Mouse (Mus musculus): ENCODE data around the gene Gm42791.

The Gm42791 gene

DNA sequence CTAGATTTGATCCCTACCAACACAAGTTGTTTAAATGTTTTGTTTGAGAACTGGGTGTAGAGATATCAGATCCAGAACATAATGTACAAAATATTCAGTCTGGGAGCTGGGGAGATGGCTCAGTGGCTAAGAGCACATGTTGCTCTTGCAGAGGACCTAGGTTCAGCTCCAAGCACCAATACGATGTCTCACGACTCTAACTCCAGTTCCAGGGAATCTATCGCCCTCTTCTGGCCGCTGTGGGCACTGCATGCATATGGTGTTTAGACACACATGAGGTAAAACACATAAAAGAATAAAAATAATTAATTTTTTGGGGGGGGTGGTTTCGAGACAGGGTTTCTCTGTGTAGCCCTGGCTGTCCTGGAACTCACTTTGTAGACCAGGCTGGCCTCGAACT lies 42.5 kb downstream of the Gm42791 start:
- peak; percentile 59 for DNase-seq (ENCODE audit: low spot score)

DNA sequence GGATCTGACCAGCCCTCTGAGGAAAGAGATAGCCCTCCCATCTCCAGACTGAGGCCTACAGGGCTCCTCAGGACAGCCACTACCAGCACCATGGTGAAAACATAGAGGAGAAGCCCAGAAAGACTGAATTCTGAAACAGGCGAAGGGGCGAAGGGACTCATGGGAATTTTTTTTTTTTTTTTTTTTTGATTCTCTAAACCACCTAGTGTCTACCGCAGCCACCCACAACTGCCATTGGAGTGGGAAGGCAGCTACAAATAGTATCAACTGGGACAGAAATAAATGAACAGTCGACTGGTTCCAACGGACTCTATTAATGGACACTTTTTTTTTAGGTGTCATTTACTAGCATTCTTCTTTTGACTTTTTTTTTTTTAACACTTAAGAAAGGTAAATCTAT lies 43.6 kb downstream of the Gm42791 start:
- no peak for DNase-seq (ENCODE audit: low spot score)

DNA sequence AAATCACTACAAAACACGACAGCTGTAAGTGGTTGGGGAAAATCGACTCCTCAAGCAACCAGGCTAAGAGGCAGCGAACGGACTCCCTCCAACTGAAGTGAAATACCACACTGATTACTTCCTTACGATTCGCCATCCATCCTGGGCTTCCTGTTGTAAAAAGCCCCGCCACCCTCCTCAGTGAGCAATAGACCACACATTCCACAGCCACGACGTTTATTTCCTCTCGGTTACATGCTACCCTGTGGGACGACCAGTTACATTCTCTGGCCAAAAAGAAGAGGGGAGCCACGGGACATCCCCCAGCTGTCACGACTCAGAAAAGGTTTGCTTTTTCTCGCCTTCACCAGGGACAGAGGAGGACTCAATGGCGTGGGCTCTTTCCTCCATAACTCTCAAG lies 44.9 kb downstream of the Gm42791 start:
- no peak for DNase-seq (ENCODE audit: low spot score)

DNA sequence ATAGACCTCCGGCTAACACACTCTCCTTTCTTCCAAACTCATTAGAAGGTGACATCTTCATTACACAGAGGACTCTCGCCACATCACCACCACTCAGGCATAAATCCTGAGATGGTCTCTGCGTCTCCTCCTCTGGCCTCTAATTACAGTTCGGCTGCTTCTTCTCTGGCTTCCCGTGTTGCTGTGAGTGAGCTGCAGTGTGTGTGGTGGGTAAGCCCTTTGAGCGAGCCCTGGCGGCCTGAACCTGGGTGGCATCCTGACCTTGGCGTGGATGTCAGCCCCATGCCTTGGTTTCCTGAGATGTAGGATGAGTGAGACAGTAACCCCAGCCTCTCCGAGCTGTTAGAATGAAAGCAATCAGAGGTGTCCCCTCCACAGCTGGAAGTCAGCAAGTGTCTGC lies 46.4 kb downstream of the Gm42791 start:
- no peak for DNase-seq (ENCODE audit: low spot score)

DNA sequence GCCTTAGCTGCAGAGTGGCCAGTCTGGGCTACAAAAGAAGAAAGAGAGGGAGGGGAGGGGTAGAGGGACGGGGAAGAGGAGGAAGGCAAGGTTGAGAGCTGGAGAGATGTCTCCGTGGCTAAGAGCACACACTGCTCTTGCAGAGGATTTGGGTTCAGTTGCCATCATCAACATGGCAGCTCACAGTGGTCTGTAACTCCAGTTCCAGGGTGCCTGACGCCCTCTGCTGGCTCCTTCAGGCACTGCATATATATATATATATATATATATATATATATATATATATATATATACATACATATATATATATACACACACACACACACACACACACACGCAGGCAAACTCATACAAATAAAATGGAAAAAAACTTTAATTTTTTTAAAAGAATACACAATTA lies 47.5 kb downstream of the Gm42791 start:
- DNase-seq (ENCODE audit: low spot score) = no peak

DNA sequence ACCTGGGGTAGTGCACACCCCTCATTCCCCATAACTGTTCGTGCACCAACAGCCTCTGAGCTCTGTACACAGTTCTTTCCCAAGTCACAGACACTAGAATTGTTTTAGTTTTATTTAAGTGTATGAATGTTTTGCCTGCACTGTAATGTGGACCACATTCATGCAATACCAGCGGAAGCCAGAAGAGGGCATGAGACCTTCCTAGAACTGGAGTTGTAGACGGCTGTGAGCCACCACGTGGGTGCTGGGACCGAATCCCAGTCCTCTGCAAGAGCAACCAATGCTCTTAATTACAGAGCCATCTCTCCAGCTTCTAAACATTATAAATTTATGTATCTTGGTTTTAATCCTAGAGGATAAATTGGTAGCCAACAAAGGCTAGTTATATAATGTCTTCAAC lies 48.2 kb downstream of the Gm42791 start:
- peak; percentile 21 for DNase-seq (ENCODE audit: low spot score)

DNA sequence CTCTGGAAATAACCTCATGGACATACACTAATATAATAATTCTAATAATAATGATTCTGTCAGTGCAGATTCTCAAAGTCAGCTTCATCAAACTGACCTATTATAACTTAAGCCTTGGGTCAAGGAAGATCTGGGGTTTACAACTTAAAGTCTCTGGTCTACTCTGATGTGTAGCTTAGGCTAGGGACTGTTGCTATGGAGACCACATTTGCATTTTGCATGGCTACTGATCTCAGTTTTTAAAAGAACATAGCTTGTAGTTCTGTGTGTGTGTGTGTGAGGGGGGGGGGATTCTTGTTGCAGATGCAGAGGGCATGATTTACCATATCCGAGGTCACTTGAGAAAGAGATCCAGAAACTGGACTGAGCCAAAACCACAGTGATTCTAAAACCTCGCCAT lies 49.2 kb downstream of the Gm42791 start:
- no peak for DNase-seq (ENCODE audit: low spot score)

DNA sequence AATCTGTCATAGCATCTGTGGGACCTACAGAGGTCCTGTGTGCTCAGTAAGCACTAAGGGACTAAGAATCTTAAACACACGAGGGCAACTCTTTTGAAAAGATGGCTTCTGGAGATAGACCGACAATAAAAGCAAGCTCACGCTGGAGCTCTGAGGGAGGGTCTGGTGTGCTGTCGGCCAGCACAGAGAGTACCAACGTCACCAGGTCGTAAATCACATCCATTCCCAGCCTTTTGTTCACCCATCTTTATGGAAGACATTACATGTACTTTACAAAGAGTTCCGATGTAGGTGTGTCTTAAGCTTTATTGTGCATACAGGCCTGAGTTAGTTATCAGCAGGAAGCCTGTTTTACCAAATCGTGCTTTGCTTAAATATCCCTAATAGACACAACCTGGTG lies 50.9 kb downstream of the Gm42791 start:
- no peak for DNase-seq (ENCODE audit: low spot score)

DNA sequence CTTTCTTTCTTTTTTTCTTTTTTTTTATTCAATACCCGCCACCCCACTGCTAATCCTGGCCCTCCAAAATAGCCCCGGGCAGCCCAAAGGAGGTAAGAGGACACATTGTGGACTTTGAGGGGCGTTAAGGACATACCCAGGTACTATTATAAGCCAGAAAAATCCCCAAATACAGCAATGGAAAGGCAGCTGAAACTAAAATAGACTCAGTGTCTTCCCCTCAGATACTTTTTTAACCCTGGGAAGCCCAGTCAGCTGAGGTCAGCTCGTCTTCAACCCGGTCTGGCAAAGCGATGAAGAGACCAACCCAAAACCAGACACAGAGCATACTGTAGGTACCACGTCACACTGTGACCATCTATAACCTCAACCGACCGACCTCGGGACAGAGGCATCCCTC lies 51.5 kb downstream of the Gm42791 start:
- DNase-seq (ENCODE audit: low spot score) = no peak

DNA sequence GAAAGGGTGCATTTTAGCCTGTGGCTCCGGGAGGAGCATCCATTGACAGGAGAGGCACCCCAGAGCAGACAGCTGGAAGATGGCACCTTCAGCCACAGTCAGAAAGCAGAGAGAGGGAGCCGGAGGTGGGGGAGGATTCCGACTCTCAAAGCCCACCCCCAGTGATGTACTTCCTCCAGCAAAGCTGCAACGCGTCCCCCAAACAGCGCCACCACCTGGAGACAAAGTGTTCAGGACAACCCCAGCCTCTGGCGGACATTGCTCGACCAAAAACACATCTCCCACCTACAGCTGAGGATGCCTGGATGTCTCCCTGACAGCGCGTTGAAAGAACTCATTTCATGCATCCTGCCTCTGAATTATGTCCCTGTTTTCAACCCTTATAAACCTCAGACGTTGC lies 52.0 kb downstream of the Gm42791 start:
- no peak for DNase-seq (ENCODE audit: low spot score)

DNA sequence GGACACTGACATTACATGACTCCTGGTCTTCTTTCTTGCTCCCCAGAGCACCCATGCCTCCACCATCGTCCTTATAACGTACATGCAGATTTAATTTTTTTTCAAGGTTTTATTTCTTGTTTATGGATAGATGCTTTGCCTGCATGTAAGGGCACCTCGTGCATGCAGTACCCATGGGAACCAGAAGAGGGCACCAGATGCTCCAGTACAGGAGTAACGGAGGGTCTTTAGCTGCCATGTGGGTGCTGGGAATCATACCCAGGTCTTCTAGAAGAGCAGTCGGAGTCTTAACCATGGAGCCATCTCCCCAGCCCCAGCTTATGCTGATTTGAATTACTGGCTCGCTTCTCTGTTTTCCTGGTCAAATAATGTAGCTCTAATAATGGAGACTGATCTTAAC lies 52.6 kb downstream of the Gm42791 start:
- DNase-seq (ENCODE audit: low spot score) = no peak

DNA sequence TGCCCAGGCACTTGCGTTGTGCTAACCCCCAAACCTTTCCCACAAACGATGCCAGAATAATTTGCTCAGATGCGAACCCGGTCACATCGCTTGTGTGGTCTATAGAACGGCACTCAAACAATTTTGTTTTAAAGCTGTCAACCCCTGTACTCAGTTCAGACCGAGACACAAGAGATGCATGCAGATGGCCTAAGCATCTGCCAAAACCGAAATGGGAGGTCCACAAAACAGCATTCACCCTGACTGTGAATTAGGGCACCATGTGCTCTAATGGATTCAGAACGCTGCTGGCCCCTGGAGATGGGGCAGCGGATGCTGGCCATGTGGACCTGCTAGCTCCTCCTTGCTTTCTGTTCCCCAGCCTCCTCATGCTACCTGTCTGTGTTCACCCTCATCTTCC lies 53.1 kb downstream of the Gm42791 start:
- no peak for DNase-seq (ENCODE audit: low spot score)

DNA sequence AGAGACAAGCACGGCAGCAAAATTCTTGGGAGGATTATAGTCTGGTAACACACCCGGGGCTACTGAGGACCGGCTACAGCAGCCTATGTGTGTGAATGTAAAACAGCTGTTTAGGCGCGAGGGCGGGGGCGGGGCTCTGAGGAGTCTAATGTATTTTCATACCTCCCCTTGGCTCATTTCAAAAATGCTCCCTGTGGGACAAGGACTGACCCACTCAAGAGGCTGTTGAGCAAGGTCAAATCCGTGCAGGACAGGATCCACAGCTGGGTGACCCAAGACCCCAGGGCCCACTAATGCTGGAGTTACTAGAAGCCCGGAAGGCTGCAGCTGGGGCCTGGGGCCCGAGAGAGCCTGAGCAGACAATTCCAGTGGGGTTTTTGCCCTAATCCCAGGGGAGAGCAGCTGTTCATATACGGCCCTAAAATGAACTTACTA lies 55.0 kb downstream of the Gm42791 start:
- no peak for DNase-seq (ENCODE audit: low spot score)

DNA sequence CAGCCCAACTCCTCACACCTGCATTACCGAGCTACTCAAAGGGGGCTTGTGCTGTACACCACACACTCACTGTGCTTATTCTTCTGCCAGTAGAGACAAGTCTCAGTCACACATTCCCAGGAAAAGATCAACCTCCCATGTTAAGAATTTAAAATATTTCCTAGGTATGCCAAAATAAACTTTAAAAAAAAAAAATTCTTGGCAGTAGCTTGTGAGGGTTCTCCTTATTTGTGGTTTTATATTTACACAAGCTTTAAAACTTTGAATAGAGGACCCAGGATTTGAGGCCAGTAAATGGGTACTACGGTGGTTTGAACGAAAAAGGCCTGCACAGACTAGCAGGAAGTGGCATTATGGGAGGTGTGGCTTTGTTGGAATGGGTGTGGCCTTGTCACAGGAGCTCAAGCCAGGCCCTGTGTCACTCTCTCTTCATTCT lies 58.4 kb downstream of the Gm42791 start:
- DNase-seq (ENCODE audit: low spot score) = no peak

DNA sequence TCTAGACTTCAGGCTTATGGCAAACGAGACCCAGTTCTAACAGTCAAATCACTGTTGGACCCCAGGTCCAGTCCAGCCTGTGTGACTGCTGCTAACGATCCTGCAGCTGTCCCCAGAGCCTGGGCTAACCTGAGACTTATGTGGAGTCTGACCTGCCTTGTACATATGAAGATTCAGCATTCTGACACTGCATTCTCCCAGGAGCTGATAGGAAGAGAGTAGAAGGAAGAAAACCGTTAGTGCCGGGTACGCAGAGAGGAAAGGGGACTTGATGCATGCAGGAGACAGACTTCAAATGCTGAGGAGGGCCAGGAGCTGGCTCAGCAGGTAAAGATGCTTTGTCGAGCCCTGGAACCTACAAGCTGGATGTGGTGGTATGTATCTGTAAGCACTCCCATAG lies 59.1 kb downstream of the Gm42791 start:
- DNase-seq (ENCODE audit: low spot score) = no peak

DNA sequence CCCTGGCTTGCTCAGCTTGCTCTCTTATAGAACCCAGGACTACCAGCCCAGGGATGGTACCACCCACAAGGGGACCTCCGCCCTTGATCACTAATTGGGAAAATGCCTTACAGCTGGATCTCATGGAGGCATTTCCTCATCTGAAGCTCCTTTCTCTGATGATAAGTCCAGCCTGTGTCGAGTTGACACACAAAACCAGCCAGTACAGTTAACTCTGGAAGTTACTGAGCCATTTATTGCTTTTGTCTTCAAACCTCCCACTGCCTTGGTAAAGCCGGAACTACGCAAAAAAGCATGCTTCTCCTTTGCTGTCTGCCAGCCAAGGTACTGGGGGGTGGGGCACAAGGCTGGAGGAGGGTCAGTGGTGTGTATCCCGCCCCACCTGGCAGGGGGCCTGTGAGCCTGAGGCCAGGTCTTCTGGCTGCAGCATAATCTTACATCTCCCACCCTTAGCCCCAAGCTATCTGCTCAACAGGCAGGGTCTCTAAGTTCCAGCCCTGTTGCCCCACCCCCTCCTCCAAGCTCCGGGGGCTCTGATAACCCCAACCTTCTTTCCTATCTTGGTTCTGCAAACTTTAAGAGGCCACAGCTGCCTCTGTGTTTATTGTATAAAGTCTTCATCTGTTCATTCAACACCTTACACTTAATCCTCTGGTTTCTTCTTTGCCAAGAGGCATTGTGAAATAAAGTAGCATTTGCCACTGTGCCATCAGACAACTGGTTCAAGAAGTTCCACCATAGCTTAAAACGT lies 59.7 kb downstream of the Gm42791 start:
- no peak for DNase-seq (ENCODE audit: low spot score)

DNA sequence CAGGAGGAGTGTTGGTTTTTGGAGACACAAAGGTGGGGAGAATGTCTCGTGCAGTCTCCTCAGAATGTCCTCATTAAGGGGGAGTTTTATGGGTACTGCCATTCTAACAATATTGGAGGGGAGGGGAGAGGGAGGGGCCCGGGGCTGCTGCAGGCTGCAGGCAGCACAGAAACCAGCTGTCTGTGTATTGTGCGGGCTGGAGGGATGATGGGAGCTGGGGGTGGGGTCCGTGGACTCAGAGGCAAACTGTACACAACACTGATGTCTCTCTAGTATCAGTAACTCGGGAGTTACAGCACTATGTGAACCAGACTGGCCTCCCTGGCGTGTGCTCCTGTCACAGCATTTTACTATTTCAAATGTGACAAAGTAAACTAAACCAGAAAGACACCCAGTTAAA lies 60.5 kb downstream of the Gm42791 start:
- no peak for DNase-seq (ENCODE audit: low spot score)

DNA sequence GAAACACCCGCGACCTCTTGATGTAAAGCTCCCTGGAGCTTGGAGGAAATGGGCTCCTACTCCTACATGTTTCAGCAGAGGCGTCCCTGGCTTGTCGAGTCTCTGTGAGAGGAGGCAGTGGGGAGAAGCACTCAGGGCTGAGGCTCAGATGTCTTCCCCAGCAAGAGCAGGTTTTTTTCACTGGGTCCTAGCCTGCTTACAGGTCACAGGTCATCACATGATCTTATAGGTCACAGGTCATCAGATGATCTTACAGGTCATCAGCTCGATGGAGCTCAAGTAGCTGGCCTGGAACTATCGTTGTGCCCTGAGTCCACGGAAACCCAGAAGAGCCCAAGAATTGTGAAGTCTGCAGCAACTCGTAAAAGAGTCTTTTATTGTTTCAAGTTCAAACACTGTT lies 61.2 kb downstream of the Gm42791 start:
- no peak for DNase-seq (ENCODE audit: low spot score)

DNA sequence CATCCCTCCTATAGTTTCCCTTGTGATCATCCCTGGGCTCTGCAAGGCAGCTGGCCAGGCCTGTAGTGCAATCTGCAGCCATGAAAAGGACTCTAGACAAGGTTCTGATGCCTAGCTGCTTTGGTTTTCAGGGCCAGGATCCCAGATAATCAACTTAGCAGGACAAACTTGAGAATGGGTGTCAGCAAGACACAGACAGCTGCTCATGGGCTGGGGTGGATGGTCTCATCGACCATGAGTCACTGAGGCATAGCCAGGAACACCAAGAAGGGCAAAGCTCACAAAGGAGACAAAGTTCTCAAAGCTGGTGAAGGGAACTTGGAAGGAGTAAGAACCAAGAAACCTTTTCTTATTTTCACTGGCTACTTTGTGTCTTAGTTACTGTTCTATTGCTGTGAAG lies 63.6 kb downstream of the Gm42791 start:
- DNase-seq (ENCODE audit: low spot score) = no peak

DNA sequence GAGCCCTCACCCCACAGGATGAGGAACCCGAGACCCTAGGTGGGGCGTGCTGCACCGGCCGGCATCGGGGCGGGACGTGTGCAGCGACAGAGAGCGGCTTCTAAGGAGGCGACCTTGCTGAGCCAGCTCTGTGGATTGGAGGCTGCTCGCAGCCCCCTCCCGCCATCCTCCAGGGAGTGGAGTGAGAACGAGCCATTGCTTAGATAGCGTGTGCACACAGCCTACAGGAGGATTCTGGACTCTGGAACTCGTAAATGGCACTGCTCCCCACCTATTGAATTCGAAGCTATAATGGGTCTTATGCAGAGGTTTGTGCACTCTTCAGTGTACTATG lies 65.9 kb downstream of the Gm42791 start, which contains the start of gene Katnal1:
Gene Katnal1, minus strand, starts transcription at position 205 of the 334 bp plus-strand sequence.
- no peak for DNase-seq (ENCODE audit: low spot score)

DNA sequence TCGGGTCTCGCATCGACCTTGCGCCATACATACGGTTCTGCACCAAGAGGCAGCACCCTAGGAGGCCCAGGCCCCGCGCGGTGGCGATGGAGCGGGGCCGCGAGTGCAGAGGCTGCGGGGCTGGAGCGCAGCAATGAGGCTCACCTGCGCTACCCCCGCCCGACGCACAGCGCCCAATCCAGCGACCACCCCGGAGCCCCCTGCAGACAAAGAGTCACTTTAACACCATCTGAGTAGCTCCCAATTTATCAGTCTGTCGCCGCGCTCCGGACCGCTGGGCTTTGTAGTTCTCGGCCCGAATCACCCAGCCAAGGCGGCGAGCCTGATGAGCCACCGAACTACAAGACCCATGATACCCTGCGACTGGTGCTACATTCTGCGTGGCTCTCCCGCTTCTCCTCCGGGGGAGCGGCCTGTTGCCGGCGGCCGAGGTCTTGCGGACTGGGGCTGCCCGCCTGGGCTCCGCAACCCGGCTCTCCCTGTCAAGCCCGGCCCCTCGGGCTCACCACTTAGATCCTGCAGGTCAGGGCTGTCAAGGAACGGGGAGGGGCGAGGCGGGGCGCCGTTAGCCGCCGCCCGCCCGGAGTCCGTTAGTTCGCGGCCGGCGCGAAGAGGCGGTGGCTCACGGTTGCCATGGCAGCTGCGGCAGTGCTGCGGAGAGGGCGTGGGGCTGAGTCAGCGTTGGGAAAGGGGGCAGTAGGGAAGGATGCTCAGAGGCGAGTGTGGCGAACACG lies 66.4 kb downstream of the Gm42791 start:
- DNase-seq (ENCODE audit: low spot score) = peak; percentile 87

DNA sequence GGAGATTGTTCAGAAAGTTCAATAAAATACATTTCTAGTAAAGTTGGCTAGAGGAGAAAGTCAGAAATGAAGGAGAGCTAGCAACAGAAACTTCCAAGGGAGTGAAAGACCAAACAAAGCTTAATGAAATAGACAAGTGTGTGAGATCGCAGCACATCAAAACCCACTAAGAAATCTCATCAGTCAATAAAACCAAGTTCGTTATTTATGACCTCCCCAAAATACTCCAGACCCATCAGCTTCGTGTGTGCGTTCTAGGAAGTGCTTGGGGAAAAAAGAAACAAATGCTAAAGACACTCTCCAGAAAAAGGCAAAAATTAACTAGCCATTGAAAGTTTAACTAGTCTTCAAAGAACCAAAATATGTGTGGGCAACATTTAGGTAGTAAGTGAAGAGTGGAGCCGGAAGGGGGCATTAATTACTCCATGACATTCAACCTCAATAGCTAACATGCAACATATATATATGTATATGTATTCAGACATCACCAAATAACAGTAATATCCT lies 67.2 kb downstream of the Gm42791 start:
- no peak for DNase-seq (ENCODE audit: low spot score)

DNA sequence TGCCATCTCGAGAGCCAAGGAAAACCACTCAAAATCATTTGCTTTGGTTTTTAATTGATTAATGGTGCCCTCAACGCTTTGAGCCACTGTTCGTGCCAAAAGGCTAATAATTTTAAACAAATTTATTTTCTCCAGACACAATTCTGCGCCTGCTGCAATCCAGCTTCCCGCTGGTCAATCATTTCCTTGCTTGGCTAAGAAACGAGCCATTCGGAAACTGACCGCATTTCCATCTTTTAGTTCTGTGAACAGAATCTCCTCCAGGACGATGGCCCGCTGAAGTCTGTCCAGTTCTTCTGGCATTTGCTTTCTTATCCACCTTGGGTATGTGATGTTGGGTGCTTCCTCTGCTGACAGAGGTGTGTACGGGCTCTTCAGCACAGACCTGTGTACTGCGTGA lies 70.4 kb downstream of the Gm42791 start:
- no peak for DNase-seq (ENCODE audit: low spot score)

DNA sequence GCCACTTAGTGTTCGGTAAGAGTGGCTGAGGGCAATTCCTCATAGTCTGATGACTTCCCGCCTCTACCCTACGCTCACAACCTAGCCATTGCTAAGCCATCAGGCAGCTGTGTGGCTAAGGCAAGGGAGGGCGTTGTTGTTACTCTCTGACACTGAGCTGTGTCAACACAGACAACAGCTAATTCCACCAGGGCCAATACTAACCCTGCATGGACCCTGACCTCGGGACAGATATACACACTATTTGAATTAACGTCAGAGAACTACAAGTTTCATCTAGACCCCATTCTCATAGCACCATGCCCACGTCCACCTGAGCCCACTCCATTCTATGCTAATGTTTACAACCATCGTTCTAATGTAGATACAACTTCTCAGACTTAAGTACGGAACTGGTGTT lies 70.9 kb downstream of the Gm42791 start:
- DNase-seq (ENCODE audit: low spot score) = no peak

Data from T-cell, adult 2 months (primary cell).